Mouse (Mus musculus) limb, embryonic 10.5 days (tissue): ENCODE data around the gene Ltbp4. TPM values are rescaled to one million over a fixed set of nuclear protein-coding genes. Genes with fewer than 3 reads are reported as not detected.
A peak's percentile ranks its signal among the peaks of the same experiment; 100 is the strongest.

Experiments used
- DNase-seq: peaks from one replicate; pipeline ENCODE4 v3.0.0-alpha.2; 2017; ENCODE audit warnings: low spot score
- H3K27ac ChIP-seq: fragments of 300-500 bp; sonication (generic); 2 replicates; pipeline ENCODE4 v1.5.1; 2016; ENCODE audit warnings: mild to moderate bottlenecking
- H3K27me3 ChIP-seq: fragments of 300-500 bp; sonication (generic); 2 replicates; pipeline ENCODE4 v1.6.1; 2016; ENCODE audit warnings: low read depth, mild to moderate bottlenecking; ENCODE audit not compliant: poor library complexity, severe bottlenecking
- H3K36me3 ChIP-seq: fragments of 300-500 bp; sonication (generic); 2 replicates; pipeline ENCODE4 v1.6.1; 2016; ENCODE audit warnings: mild to moderate bottlenecking, moderate library complexity
- H3K4me1 ChIP-seq: fragments of 300-500 bp; sonication (generic); 2 replicates; pipeline ENCODE4 v1.6.1; 2016
- H3K4me3 ChIP-seq: fragments of 300-500 bp; sonication (generic); 2 replicates; pipeline ENCODE4 v1.5.1; 2016; ENCODE audit warnings: mild to moderate bottlenecking, moderate library complexity
- H3K9me3 ChIP-seq: fragments of 300-500 bp; sonication (generic); replicated peaks from 2 replicates; pipeline ENCODE4 v1.6.1; 2016; ENCODE audit warnings: mild to moderate bottlenecking
- WGBS: fragments of 180-500 bp; shearing (Covaris S2); methylation state at CpG from one replicate; pipeline ENCODE4 v1.1.7; 2016; 5-methylcytosine and 5-hydroxymethylcytosine counted together
- polyA plus RNA-seq: library from polyadenylated mRNA; unstranded; fragments of >200 nt; fragmentation: Nextera tagmentation; extraction: Ambion mirVana; gene quantifications from 2 replicates; pipeline ENCODE4 v1.2.1, GENCODE M21; 2016

Gene Ltbp4
- polyA plus RNA-seq, 1 experiment from 2014 or later = 10.6 TPM

GRCm38 (mm10) chr7:27257046-27257851 lies 80.2 kb downstream of the Ltbp4 start:
- H3K27me3 ChIP-seq = peaks cover 17% of the 10 kb centered on the region; the same call in 1 of the 2 replicates
- peaks cover 9% of the 10 kb centered on the region; the same call in 1 of the 2 replicates for H3K36me3 ChIP-seq
- peak overlapping the region; percentile 87 for H3K4me3 ChIP-seq
- DNase-seq = peak; percentile 47
- no peaks in the 10 kb centered on the region for H3K9me3 ChIP-seq
- H3K27ac ChIP-seq = peak overlapping the region; percentile 94
- H3K4me1 ChIP-seq = peaks cover 40% of the 10 kb centered on the region
- 12% methylated on average over 27 of the region's 27 CpGs for WGBS

- no peak for DNase-seq
- Histone ChIP-seq H3K36me3 (peaks cover 7% of the 10 kb centered on the region; the same call in 1 of the 2 replicates), H3K4me3 (no peak overlapping the region), H3K27ac (no peak overlapping the region), H3K27me3 (peaks cover 17% of the 10 kb centered on the region; the same call in 1 of the 2 replicates), H3K4me1 (peaks cover 35% of the 10 kb centered on the region), H3K9me3 (no peaks in the 10 kb centered on the region)
- WGBS = 69% methylated on average over 3 of the region's 3 CpGs
Measured at GRCm38 (mm10) chr7:27255721-27256120, 81.8 kb downstream of the Ltbp4 start.

Other genes starting within 250 kb of the Ltbp4 start
- gene Cyp2f2, start 217.8 kb downstream of the Ltbp4 start, polyA plus RNA-seq = not detected in 2 replicates
- gene Cyp2t4, start 184.0 kb downstream of the Ltbp4 start, polyA plus RNA-seq = 0.11 and 0.19 TPM in 2 replicates
- gene Egln2, start 170.9 kb downstream of the Ltbp4 start, polyA plus RNA-seq = 95.2 and 97.8 TPM in 2 replicates
- 59.8 and 67.0 TPM in 2 replicates for gene Rab4b, start 158.8 kb downstream of the Ltbp4 start, polyA plus RNA-seq
- gene Gm21983, start 156.6 kb downstream of the Ltbp4 start, polyA plus RNA-seq = 0.81 TPM in 1 of 2 replicates, not detected in the other
- gene Mia, start 156.5 kb downstream of the Ltbp4 start, polyA plus RNA-seq = 1.1 and 5.0 TPM in 2 replicates
- gene BC024978, start 141.9 kb downstream of the Ltbp4 start, polyA plus RNA-seq = 3.6 and 4.5 TPM in 2 replicates
- 415 and 452 TPM in 2 replicates for gene Snrpa, start 141.4 kb downstream of the Ltbp4 start, polyA plus RNA-seq
- gene Itpkc, start 109.0 kb downstream of the Ltbp4 start, polyA plus RNA-seq = 7.2 and 7.9 TPM in 2 replicates
- gene Coq8b, start 104.7 kb downstream of the Ltbp4 start, polyA plus RNA-seq = 16.3 and 16.4 TPM in 2 replicates
- 7.9 and 10.4 TPM in 2 replicates for gene Numbl, start 79.3 kb downstream of the Ltbp4 start, polyA plus RNA-seq
- 46.1 and 61.2 TPM in 2 replicates for gene Shkbp1, start 18.3 kb upstream of the Ltbp4 start, polyA plus RNA-seq
- not detected in 2 replicates for gene Gm20479, start 19.7 kb upstream of the Ltbp4 start, polyA plus RNA-seq
- gene Sptbn4, start 110.0 kb upstream of the Ltbp4 start, polyA plus RNA-seq = 0.15 and 0.19 TPM in 2 replicates
- 33.3 and 34.9 TPM in 2 replicates for gene Blvrb, start 110.3 kb upstream of the Ltbp4 start, polyA plus RNA-seq
- 20.1 and 29.7 TPM in 2 replicates for gene Sertad3, start 136.1 kb upstream of the Ltbp4 start, polyA plus RNA-seq
- 25.0 and 29.8 TPM in 2 replicates for gene Sertad1, start 149.2 kb upstream of the Ltbp4 start, polyA plus RNA-seq
- gene Prx, start 161.6 kb upstream of the Ltbp4 start, polyA plus RNA-seq = 3.5 and 4.3 TPM in 2 replicates
- gene Hipk4, start 185.6 kb upstream of the Ltbp4 start, polyA plus RNA-seq = 0.54 and 0.79 TPM in 2 replicates
- 31.6 and 49.5 TPM in 2 replicates for gene Pld3, start 215.5 kb upstream of the Ltbp4 start, polyA plus RNA-seq
- 40.8 and 41.2 TPM in 2 replicates for gene 2310022A10Rik, start 215.5 kb upstream of the Ltbp4 start, polyA plus RNA-seq